Mouse (Mus musculus) heart, postnatal 0 days (tissue): ENCODE measurements at regions not wholly inside any gene's neighbourhood (a gene's known extent, or its start where the extent isn't known, plus 50 kb on each side); places are given as distances from the start of the nearest gene placed in this dataset.

ENCODE experiments used
- ATAC-seq: fragments of 200-750 bp; cut with Nextera tagmentation; 2 replicates; pipeline ENCODE4 v1.8.0; 2017; ENCODE audit warnings: low read depth, moderate number of reproducible peaks, moderate library complexity; ENCODE audit not compliant: insufficient read depth
- DNase-seq: peaks from one replicate; pipeline ENCODE4 v3.0.0-alpha.2; 2016; ENCODE audit warnings: low spot score
- H3K27ac ChIP-seq: fragments of 300-500 bp; sonication (generic); 2 replicates; pipeline ENCODE4 v1.5.1; 2014; ENCODE audit warnings: low read depth, mild to moderate bottlenecking
- H3K27me3 ChIP-seq: fragments of 300-500 bp; sonication (generic); 2 replicates; pipeline ENCODE4 v1.6.1; 2014; ENCODE audit warnings: low read length, mixed read lengths; ENCODE audit not compliant: control insufficient read depth, insufficient read depth
- H3K36me3 ChIP-seq: fragments of 300-500 bp; sonication (generic); replicated peaks from 2 replicates; pipeline ENCODE4 v1.6.1; 2014; ENCODE audit warnings: low read length, mixed read lengths; ENCODE audit not compliant: control insufficient read depth, insufficient read depth
- H3K4me1 ChIP-seq: fragments of 300-500 bp; sonication (generic); 2 replicates; pipeline ENCODE4 v1.6.1; 2014; ENCODE audit warnings: antibody characterized with exemption; ENCODE audit not compliant: control insufficient read depth, insufficient read depth
- H3K4me2 ChIP-seq: fragments of 300-500 bp; sonication (generic); 2 replicates; pipeline ENCODE4 v1.6.1; 2014; ENCODE audit warnings: low read depth, mild to moderate bottlenecking, low read length, moderate library complexity
- H3K4me3 ChIP-seq: fragments of 300-500 bp; sonication (generic); 2 replicates; pipeline ENCODE4 v1.5.1; 2014; ENCODE audit warnings: low read depth, low read length
- H3K9ac ChIP-seq: fragments of 300-500 bp; sonication (generic); replicated peaks from 2 replicates; pipeline ENCODE4 v1.6.1; 2014; ENCODE audit warnings: low read depth, low read length, mixed read lengths
- H3K9me3 ChIP-seq: fragments of 300-500 bp; sonication (generic); replicated peaks from 2 replicates; pipeline ENCODE4 v1.6.1; 2016; ENCODE audit warnings: low read length; ENCODE audit not compliant: control insufficient read depth
- CTCF ChIP-seq: IDR thresholded peaks from 2 replicates; pipeline ENCODE4 v1.5.1; 2016; ENCODE audit warnings: antibody characterized with exemption, control low read depth, low read depth
- EP300 ChIP-seq: IDR thresholded peaks from 2 replicates; pipeline ENCODE4 v1.6.1; 2016; ENCODE audit warnings: antibody characterized with exemption, low read depth
- WGBS: fragments of 180-500 bp; shearing (Covaris S2); extraction: QIAGEN DNeasy Blood & Tissue Kit; methylation state at CpG from one replicate; pipeline ENCODE4 v1.1.7; 2014; 5-methylcytosine and 5-hydroxymethylcytosine counted together

- Histone ChIP-seq H3K4me1 (no peaks in the 10 kb centered on the region), H3K9ac (no peak overlapping the region), H3K4me3 (no peak overlapping the region), H3K36me3 (no peaks in the 10 kb centered on the region), H3K4me2 (no peak overlapping the region), H3K27me3 (no peaks in the 10 kb centered on the region), H3K9me3 (no peaks in the 10 kb centered on the region), H3K27ac (no peak overlapping the region)
- 85% methylated on average over 7 of the region's 7 CpGs for WGBS
- ATAC-seq (no peak), DNase-seq (no peak)
- TF ChIP-seq CTCF = no peak
- no peak for TF ChIP-seq EP300
Measured at GRCm38 (mm10) chr14:100488837-100489236, 204.4 kb upstream of the Klf12 start.

GRCm38 (mm10) chr14:100485489-100485888 lies 201.0 kb upstream of the Klf12 start:
- DNase-seq (no peak), ATAC-seq (no peak)
- H3K4me2 ChIP-seq = no peak overlapping the region
- no peaks in the 10 kb centered on the region for H3K4me1 ChIP-seq
- 63% methylated on average over 3 of the region's 3 CpGs for WGBS
- H3K9me3 ChIP-seq = no peaks in the 10 kb centered on the region
- H3K27ac ChIP-seq = no peak overlapping the region
- H3K9ac ChIP-seq = no peak overlapping the region
- H3K27me3 ChIP-seq = no peaks in the 10 kb centered on the region
- H3K4me3 ChIP-seq = no peak overlapping the region
- TF ChIP-seq CTCF = peak; percentile 56
- TF ChIP-seq EP300 = no peak
- H3K36me3 ChIP-seq = no peaks in the 10 kb centered on the region

- Histone ChIP-seq H3K27ac (no peak overlapping the region), H3K4me1 (no peaks in the 10 kb centered on the region), H3K4me2 (no peak overlapping the region), H3K4me3 (no peak overlapping the region), H3K9me3 (no peaks in the 10 kb centered on the region), H3K27me3 (no peaks in the 10 kb centered on the region), H3K36me3 (no peaks in the 10 kb centered on the region), H3K9ac (no peak overlapping the region)
- TF ChIP-seq EP300 (no peak), CTCF (no peak)
- DNase-seq (no peak), ATAC-seq (no peak; the same call in 1 of the 2 replicates)
- WGBS = 75% methylated on average over 5 of the region's 5 CpGs
Measured at GRCm38 (mm10) chr14:100484101-100484500, 199.6 kb upstream of the Klf12 start.

- 11% methylated on average over 22 of the region's 22 CpGs for WGBS
- peak overlapping the region; percentile 41 for H3K4me3 ChIP-seq
- H3K27ac ChIP-seq = no peak overlapping the region
- ATAC-seq (peak; percentile 44; the same call in 1 of the 2 replicates), DNase-seq (no peak)
- H3K4me1 ChIP-seq = no peaks in the 10 kb centered on the region
- no peak for TF ChIP-seq CTCF
- no peak for TF ChIP-seq EP300
- no peaks in the 10 kb centered on the region for H3K9me3 ChIP-seq
- H3K27me3 ChIP-seq = no peaks in the 10 kb centered on the region
- H3K36me3 ChIP-seq = no peaks in the 10 kb centered on the region
- H3K9ac ChIP-seq = peak overlapping the region; percentile 37
- peak overlapping the region; percentile 74 for H3K4me2 ChIP-seq
Measured at GRCm38 (mm10) chr14:100477595-100478380, 193.3 kb upstream of the Klf12 start.

GRCm38 (mm10) chr14:100468311-100468710 lies 183.8 kb upstream of the Klf12 start:
- TF ChIP-seq CTCF (no peak), EP300 (no peak)
- Histone ChIP-seq H3K9me3 (no peaks in the 10 kb centered on the region), H3K9ac (no peak overlapping the region), H3K27ac (no peak overlapping the region), H3K4me1 (no peaks in the 10 kb centered on the region), H3K36me3 (no peaks in the 10 kb centered on the region), H3K27me3 (no peaks in the 10 kb centered on the region), H3K4me3 (no peak overlapping the region), H3K4me2 (no peak overlapping the region)
- ATAC-seq (no peak), DNase-seq (no peak)
- 48% methylated on average over 3 of the region's 3 CpGs for WGBS
